Mouse (Mus musculus): ENCODE results near the gene Atp13a4.

The Atp13a4 gene

DNA sequence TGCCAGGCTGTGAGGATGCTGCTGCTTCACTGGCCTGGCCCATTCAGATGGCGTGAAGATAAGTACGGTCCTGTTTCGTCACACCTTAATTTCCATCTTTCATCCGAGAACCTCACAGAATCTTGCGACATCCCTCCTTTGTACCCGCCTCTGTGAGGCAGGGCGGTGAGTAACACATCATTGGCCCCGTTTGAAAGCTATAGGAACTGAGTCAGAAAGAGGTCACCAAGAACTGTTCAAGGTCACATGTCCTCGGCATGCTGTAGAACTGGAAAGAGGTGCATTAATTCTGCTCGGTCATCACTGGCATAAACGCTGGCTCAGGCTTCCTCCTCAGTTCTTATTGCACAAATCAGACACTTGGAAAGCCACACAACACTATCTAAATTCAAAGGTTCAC, at the start of gene Atp13a4:
Gene Atp13a4, minus strand, starts transcription at position 36 of the 400 bp plus-strand sequence.
- DNase-seq (ENCODE audit: low spot score in 2 of 2): no peak

DNA sequence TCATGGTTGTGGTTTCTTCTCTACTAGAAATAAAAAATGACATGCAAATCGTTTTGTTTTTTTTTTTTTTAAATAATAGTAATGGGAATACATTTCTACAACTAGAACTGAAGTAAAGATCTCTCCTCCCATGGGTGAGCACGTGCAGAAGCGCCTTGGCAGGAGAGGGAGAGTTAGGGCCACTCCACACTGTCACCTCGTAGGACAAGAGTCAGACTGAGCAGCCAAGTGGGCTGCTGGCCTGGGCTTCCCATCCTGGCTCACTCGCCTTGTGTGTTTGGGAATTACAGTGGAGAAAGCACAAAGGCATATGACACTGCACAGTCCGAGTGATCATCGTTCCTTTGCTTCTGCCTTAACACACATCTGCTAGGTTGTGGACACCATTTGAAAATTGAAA, 47.5 kb upstream of the Atp13a4 start:
- DNase-seq (ENCODE audit: low spot score in 2 of 2): no peak

DNA sequence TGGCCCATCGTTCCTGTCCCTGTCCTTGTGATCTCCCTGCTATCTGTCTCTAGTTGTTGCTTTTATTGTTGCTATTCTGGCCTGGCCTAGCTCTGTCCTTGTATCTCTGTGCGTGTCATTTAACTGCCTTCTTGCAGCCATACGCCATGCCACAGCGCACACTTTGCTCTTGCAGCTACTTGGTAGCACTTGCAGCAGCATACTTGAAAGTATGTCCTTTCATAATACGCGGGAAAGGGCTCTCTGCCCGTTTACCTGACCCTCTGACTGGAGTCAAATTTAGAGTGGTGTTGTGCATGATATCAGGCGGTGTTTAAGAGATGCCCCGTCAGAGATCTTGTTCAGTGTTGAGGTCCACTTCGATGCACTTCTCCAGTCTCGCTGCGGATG, 35.1 kb upstream of the Atp13a4 start:
- peak in 1 of 2 experiments; percentile 22 for DNase-seq (ENCODE audit: low spot score in 2 of 2)

DNA sequence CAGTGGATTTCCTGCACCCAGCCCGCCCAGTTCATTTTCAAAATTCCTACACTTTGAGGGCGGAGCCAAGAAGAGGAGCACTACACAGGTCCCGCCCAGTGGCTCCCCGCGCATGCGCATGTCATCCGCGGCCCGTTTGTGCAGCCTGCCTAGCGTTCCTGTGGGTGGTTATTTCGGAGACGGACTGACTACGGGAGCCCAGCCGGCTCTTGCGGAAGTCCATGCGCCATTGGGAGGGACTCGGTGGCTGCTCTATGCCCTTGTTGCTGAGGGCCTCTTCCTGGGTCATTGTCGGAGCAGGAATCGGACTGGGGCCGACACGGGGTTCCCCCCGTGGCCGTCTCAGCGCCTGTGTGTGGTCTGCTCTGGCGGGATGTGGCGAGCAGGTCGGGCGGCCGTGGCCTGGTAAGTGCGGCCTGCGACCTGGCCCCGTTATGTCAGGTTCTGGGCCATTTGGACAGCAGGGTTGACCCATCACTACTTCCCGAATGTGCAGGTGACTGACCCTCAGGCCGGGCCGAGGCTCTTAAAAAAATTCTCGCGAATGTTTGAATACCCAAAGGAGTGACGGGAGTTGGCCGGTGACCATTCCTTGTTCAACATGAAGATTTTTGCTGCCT, 34.6 kb upstream of the Atp13a4 start, which contains the start of gene Opa1:
Gene Opa1, plus strand, starts transcription at position 168 of the 620 bp plus-strand sequence.
- DNase-seq (ENCODE audit: low spot score in 2 of 2): peak; percentile 94 to 99

DNA sequence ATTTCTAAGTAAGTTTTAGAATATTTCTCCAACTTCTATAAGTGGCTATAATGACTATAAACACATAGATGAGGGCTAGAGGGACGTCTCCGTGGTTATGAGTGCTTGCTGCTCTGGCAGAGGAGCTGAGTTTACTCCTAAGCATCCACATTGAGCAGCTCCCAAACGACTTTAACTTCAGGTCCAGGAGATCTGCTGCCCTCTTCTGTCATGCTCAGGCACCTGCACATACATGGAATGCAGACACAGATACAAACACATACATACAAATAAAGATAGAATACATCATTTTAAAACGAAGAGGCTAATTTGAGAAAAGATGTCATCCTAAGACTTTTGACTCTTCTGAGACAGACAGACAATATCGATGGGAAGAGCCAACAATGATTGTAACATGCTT, 31.0 kb upstream of the Atp13a4 start:
- DNase-seq (ENCODE audit: low spot score in 2 of 2): peak in 1 of 2 experiments; percentile 21

DNA sequence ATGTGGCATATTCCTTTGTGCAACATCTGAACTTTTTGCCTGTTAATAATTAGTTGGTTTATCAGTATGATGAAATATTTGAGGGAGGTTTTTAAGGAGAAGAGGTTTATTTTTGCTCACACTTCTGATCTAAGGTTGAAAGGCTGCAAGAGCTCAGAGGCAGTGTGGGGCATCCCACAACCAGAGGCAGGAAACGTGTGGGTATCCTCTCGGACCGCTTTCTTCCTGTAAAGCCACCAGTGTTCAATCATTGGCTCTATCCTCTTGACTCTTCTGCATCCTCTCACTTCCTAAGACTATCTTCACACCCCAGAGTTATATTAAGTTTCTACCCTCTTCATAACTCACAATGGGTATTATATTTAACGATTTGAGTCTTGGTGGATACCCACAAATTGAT, 29.3 kb upstream of the Atp13a4 start:
- no peak for DNase-seq (ENCODE audit: low spot score in 2 of 2)

DNA sequence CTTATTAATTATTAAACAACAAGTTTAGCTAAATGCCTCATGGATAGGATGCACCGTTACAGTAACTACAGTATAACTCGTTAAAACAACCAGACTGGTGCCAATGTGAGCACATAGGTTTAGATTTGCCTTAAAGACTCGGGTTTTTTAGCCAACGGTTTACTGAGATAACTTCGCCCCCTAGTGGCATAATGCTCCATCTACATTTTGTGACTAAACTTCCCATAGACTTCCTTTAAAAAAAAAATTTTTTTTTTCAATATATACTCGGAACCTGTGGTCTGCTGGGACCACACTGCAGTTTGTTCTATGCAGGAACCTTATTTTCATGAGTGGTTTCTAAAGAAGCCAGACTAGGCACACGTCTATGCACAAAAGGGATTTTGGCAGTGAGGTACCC, 16.2 kb upstream of the Atp13a4 start:
- DNase-seq (ENCODE audit: low spot score in 2 of 2): peak in 1 of 2 experiments; percentile 76

DNA sequence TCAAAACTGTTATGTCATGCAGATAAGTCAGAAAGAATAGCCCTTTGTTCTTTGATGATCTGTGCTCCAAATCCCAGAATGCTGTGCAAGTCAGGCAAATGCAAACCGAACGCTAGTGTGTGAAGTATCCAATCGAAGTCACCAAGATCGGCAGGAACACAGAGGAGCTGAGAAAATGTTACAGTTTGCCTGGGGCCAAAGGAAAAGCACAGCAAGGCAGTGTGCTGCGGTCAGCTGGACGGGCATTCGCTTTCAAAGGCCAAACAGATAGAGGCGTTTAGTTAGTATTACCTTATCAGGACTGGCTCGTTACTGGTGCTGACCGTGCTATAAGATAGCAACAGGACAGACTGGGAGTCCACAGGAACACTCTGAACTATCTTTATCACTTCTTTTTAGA, 15.8 kb upstream of the Atp13a4 start:
- DNase-seq (ENCODE audit: low spot score in 2 of 2): no peak

DNA sequence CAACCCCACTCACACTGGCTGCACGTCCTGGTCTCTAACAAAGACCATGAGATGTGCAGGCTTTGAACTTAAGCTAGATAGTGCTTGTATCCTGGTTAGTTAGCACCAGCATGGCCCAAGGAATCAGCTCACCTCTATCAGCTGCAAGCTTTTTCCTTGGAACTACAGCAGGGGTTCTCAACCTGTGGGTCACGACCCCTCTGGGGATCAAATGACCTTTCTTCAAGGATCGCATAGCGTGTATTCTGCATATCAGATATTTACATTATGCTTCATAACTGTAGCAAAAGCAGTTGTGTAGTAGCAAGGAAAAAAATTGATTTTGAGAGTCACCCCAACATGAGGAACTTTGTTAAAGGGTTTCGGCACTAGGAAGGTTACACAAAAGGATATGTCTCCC, 15.0 kb upstream of the Atp13a4 start:
- DNase-seq (ENCODE audit: low spot score in 2 of 2): no peak

DNA sequence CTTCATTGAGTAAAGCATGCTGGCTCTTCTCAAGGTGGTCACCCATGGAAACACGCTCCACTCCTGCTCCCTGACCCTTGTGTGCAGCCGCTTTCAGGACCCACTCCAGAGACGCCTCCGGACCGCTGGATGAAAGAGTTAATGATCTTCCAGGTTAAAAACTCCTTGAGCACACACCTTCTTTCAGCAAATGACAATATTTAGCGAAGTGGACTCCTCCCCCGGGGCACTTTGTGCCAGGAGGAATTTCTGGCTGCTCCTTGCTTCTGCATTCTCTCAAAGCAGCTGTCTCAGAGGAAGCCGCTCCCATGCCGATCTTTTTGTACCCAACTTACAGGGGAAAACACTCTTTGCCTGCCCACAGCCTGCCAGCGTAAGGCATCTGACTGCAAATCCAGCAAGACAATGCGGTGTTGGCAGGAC, 3.4 kb downstream of the Atp13a4 start:
- DNase-seq (ENCODE audit: low spot score in 2 of 2): peak in 1 of 2 experiments; percentile 31

DNA sequence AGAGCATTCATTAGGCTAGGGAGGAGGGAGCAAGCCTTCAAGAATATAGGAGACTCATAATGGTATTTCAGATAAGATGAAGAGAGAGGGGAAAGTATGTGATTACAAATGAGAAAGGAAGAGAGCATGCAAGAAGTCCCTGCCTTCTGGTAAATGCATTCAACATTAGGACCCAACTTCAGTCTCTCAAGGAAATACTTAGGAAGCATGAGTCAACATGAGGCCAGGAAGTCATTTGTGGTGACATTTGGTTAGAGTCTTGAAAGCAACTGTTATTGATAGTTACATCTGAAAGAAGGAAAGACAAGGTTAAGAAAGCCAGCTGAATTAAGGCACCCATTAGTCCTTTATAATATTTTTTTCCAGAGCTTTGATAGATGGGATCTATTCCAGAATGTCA, 4.8 kb downstream of the Atp13a4 start:
- no peak for DNase-seq (ENCODE audit: low spot score in 2 of 2)

DNA sequence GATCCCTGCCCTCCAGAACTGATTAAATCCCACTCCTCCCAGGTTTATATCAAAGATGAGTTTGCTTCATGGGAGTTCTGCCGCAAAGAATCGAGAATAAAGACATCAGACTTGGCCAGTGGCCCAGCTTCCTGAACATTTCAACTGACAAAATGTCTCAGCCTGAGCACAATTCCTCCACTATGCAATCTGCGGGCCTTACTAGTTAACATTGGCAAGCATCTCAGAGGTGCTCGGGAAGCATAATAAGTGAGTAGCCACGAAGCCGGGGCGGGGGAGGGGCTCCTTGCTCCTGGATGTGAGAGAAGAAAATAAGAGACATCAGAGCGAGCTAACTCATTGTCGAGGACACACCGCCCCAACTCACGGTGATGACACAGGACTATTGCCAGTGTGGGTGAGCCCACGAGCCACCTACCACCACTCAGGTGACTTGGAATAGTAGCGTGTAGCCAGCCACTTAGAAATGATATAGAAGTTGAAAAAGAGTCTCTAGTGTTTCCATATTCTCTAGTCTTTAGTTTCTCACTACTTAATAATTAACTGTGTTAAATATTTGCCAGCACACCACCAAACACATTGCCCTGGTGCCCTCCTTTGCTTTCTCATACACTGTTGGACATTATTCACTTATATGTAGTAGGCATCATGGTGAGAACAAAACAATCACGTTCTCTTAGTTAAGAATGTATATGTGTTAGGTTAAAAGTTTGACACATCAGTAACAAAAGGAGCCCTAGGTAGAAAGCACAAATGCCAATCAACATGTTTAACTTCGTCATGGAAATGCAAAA, 8.1 kb downstream of the Atp13a4 start:
- peak in 1 of 2 experiments; percentile 38 for DNase-seq (ENCODE audit: low spot score in 2 of 2)

DNA sequence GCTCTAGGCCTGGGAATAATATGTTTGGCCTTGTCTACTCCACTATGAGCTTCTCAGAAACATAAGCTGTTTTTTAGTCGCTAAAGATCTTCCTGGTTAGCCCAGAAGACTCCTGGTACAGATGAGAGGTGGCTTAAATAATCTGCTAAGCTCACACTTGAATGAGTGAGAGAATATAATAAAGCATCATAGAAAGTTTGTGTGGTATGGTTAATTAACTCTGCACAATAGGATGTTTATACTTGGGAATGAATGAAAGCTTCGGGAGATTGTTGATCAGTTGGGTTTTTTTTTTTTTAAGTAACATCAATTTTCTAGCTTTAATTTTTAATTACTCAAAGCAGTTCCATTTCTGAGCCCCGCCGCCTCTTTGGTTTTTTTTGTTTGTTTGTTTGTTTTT, 8.8 kb downstream of the Atp13a4 start:
- no peak for DNase-seq (ENCODE audit: low spot score in 2 of 2)

DNA sequence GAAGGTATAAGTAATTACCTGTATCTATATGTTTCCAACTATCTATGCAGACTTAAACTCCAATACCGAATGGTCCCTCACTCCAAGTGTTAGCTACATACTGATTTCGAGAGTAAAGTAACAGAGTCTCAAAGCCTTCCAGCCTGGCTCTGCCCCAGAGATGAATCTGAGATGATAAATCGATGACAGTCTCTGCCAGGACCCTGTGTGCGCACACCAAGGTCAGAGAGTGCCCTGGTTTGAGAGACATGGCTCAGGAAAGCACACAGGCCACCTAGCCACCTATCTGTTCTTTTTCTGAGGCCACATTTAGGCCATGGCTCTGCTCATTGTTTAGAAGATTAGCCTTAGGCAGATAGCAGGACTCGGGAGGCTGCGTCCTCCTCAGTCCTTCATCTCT, 11.0 kb downstream of the Atp13a4 start:
- DNase-seq (ENCODE audit: low spot score in 2 of 2): no peak

DNA sequence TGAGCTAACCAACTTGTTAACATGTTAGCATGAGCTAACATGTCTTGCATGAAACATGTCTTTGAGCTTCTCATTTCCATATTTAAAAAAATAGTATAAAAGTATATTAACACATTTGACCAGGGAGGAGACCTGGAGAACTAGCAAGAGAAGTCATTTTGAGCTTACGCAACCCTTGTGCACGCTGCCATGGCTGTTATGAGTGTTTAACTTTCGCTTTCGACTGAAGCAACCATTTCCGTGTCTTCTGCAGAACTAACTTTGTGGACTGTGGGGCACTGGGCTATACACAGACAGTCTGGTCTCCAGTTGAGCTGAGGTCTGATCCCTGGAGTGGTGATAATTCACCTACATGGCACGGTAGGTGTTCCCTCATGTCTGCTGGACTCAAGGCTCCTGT, 17.6 kb downstream of the Atp13a4 start:
- no peak for DNase-seq (ENCODE audit: low spot score in 2 of 2)

DNA sequence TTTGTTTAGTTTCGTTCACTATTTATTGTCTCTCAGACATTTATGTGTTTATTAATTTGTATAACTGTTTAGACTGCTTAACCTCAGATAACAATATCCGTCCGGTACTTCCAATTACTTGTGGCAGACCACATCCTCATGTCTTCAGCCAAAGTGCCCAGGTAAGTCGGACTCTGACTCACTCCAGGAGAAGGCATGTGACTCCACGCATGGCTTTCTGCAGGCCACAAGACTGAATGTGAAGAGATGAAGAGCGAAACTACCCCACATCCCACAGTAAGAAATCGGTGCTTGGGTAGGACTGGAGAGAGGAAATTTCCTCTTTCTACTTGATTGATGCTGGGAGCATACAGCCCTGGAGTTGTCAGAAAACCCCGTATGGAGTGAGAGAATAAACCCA, 18.1 kb downstream of the Atp13a4 start:
- DNase-seq (ENCODE audit: low spot score in 2 of 2): no peak

DNA sequence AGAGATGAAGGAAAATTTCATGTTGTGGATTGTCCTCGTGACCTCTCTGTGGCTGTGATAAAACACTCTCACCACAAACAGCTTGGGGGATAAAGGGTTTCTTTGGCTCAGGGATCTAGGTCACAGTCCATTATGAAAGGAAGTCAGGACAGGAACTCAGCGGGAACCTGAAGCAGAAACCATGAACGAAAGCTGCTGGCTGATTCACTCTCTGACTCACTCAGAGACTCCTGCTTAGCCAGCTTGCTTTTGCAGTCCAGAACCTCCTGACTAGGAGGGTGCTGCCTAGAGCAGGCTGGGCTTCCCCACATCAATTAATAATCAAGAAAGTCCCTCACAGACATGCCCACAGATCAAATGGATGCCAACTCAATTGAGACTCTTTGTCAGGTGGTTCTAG, 32.2 kb downstream of the Atp13a4 start:
- DNase-seq (ENCODE audit: low spot score in 2 of 2): peak in 1 of 2 experiments; percentile 20

DNA sequence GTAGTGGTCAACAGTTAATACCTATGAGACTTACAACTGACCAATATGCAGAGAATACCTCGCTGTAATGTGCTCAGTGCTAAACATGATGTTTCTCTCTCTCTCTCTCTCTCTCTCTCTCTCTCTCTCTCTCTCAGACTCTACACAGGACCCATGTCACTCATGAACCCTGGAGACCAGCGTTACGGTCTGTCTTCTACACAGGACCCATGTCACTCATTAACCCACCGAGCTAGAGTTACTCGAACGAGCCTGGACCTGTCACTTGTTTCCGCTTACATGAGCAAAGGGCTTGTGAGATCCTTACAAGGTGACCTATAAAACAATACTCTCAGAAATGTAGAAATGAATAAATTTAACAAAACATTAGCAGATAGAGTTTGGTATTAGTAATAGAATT, 33.9 kb downstream of the Atp13a4 start:
- no peak for DNase-seq (ENCODE audit: low spot score in 2 of 2)

DNA sequence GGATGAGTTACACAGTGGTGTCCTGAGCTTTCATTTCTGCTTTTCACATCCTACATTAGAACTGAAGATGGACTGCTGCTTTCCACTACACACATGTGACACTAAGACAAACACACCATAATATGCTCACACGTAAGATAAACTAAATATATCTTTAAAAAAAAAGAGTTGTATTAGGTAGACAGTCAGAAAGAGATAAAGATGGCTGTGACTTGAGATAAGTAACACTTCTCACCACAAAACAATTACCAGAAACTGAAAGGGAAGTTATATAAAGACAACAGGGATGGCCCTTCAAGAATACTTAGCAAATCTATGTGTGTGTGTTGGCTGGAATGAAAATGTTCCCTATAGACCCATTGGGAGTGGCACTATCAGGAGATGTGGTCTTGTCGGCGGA, 34.8 kb downstream of the Atp13a4 start:
- DNase-seq (ENCODE audit: low spot score in 2 of 2): no peak

DNA sequence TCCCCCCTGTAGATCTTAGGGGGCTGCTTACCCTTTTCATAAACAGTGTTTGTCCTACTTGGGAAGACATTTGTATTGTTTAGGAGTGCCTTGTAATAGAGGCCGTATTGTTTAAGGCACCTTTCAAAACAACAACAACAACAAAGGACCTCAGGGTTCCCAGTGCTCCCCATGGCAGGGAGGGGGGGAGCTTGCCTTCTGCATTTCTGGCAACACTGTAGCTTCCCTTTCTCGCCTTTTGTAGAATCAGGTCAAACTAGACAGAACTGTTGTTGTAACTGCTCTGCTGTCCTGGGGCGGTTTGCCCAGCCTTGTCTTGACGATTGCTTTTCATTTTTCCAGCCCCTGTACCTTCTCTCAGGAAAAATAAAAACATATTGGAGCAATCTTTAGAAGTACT, 40.0 kb downstream of the Atp13a4 start:
- peak; percentile 7 to 8 for DNase-seq (ENCODE audit: low spot score in 2 of 2)

DNA sequence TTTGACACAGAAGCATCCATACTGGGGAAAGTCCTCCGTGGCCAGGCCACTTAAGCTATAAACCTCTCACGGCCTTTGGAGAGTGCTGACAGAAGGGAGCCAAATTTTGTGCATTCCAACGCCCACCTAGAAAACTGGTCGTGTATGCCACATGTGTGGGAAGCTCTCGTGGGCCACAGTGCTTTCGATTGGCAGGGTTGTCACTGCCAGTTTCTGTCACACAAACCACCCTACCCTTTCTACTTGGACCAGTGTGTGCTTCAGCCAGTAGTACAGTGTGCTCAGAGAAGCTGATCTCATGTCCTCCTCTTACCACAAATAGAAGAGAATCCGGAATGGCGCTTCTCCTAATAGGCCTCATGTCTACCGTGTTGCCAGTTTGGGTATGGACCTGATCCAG, 40.5 kb downstream of the Atp13a4 start:
- DNase-seq (ENCODE audit: low spot score in 2 of 2): peak in 1 of 2 experiments; percentile 5

DNA sequence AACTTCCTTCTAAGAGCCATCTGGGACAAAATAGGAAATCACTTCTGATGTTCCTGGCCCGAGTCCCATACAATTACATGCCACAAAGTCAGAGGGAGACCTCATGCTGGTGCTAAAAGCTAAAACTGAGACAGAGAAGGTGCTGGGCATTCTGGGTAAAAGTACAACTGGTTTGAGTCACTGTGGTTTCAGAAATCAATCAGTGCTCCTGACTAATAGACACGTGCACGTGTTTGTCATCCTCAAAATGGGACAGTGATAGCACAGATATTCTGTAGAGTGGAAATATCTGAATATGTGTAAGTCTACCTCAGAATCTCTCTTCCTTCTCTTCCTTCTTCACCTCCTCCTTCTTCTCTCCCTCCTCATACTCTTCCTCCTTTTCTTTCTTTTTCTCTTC, 53.6 kb downstream of the Atp13a4 start:
- no peak for DNase-seq (ENCODE audit: low spot score in 2 of 2)

DNA sequence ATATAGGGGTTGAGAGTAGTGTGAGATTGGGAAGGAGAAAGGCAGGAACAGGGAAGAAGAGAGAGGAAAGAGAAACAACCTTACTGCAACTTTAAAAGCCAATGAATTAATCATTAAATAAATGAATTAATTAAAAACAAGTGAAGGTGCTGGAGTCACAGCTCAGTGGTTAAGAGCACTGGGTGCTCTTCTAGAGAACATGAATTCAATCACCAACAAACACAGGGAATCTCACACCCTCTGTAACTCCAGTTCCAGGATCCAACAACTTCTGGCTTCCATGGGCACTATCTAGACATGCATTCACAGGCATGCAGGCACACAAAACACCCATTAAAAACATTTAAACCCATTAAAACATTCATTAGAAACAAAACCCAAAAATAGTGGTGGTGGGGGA, 63.2 kb downstream of the Atp13a4 start:
- DNase-seq (ENCODE audit: low spot score in 2 of 2): no peak

All from left cerebral cortex, adult 9 months (tissue).